Mouse (Mus musculus) ES-Bruce4 (cell line): Measurements from ENCODE around the gene Ube2h. TPM values are rescaled to one million over a fixed set of nuclear protein-coding genes. Genes with fewer than 3 reads are reported as not detected.
"Not testable (repeated sequence)": the region's sequence is repeated elsewhere in the genome, so short reads cannot be mapped to it uniquely, and the experiment has no call there.

Experiments used
- H3K27ac ChIP-seq: 2 replicates; pipeline ENCODE4 v1.5.1; 2012; ENCODE audit warnings: low read length, inconsistent platforms; ENCODE audit not compliant: insufficient read depth
- H3K27me3 ChIP-seq: 2 replicates; pipeline ENCODE4 v1.6.1; 2012; ENCODE audit warnings: mild to moderate bottlenecking, low read length, inconsistent platforms; ENCODE audit not compliant: control insufficient read depth, poor library complexity, insufficient read depth, severe bottlenecking
- H3K36me3 ChIP-seq: 2 replicates; pipeline ENCODE4 v1.6.1; 2012; ENCODE audit warnings: inconsistent platforms, mild to moderate bottlenecking, low read length, moderate library complexity; ENCODE audit not compliant: control insufficient read depth, poor library complexity, insufficient read depth, severe bottlenecking
- H3K4me1 ChIP-seq: one replicate; pipeline ENCODE4 v1.8.1; 2011; ENCODE audit warnings: low read length; ENCODE audit not compliant: control insufficient read depth, insufficient read depth
- H3K4me3 ChIP-seq: 2 replicates; pipeline ENCODE4 v1.5.1; 2011; ENCODE audit warnings: low read depth, mild to moderate bottlenecking, low read length
- H3K9ac ChIP-seq: 2 replicates; pipeline ENCODE4 v1.6.1; 2012; ENCODE audit warnings: low read depth, mild to moderate bottlenecking, inconsistent platforms; ENCODE audit not compliant: poor library complexity, severe bottlenecking
- H3K9me3 ChIP-seq: replicated peaks from 2 replicates; pipeline ENCODE4 v1.6.1; 2012; ENCODE audit warnings: mild to moderate bottlenecking, low read length, inconsistent platforms; ENCODE audit not compliant: control insufficient read depth, poor library complexity, insufficient read depth, severe bottlenecking
- CTCF ChIP-seq: IDR thresholded peaks from one replicate; pipeline ENCODE4 v1.8.1; 2011; ENCODE audit warnings: low read depth, low read length
- EP300 ChIP-seq: IDR thresholded peaks from 2 replicates; pipeline ENCODE4 v1.6.1; 2011; ENCODE audit warnings: low read depth, low read length; ENCODE audit not compliant: insufficient read depth
- POLR2A ChIP-seq: IDR thresholded peaks from one replicate; pipeline ENCODE4 v1.8.1; 2011; ENCODE audit warnings: low read length; ENCODE audit not compliant: insufficient read depth
- polyA plus RNA-seq: library from polyadenylated mRNA; stranded (reverse); fragments of >200 nt; gene quantifications from 2 replicates; pipeline ENCODE4 v1.2.4, GENCODE M21; 2011; ENCODE audit warnings: low read depth; ENCODE audit not compliant: missing spikeins, insufficient read depth, insufficient read length

Gene Ube2h
- polyA plus RNA-seq, 1 experiment: 64.6 TPM

- no peak overlapping the region for H3K4me3 ChIP-seq
- TF ChIP-seq CTCF (no peak), POLR2A (no peak), EP300 (no peak)
- H3K9me3 ChIP-seq: no peaks in the 10 kb centered on the region
- no peak overlapping the region for H3K9ac ChIP-seq
- no peaks in the 10 kb centered on the region for H3K4me1 ChIP-seq
- H3K27me3 ChIP-seq: no peaks in the 10 kb centered on the region
- H3K27ac ChIP-seq: no peak overlapping the region
- H3K36me3 ChIP-seq: no peaks in the 10 kb centered on the region
Observed at GRCm38 (mm10) chr6:30212468-30212867, 91.9 kb downstream of the Ube2h start.

GRCm38 (mm10) chr6:30211641-30212455 lies 92.5 kb downstream of the Ube2h start:
- Histone ChIP-seq H3K4me1 (no peaks in the 10 kb centered on the region), H3K4me3 (no peak overlapping the region), H3K9ac (no peak overlapping the region), H3K27ac (no peak overlapping the region), H3K9me3 (no peaks in the 10 kb centered on the region), H3K27me3 (no peaks in the 10 kb centered on the region), H3K36me3 (no peaks in the 10 kb centered on the region)
- TF ChIP-seq CTCF (no peak), EP300 (no peak), POLR2A (no peak)

GRCm38 (mm10) chr6:30210788-30211187 lies 93.6 kb downstream of the Ube2h start:
- H3K4me1 ChIP-seq: no peaks in the 10 kb centered on the region
- H3K27me3 ChIP-seq: no peaks in the 10 kb centered on the region
- H3K27ac ChIP-seq: no peak overlapping the region
- no peak overlapping the region for H3K9ac ChIP-seq
- no peaks in the 10 kb centered on the region for H3K9me3 ChIP-seq
- TF ChIP-seq EP300: no peak
- TF ChIP-seq CTCF: peak; percentile 98
- no peaks in the 10 kb centered on the region for H3K36me3 ChIP-seq
- no peak overlapping the region for H3K4me3 ChIP-seq

DNA sequence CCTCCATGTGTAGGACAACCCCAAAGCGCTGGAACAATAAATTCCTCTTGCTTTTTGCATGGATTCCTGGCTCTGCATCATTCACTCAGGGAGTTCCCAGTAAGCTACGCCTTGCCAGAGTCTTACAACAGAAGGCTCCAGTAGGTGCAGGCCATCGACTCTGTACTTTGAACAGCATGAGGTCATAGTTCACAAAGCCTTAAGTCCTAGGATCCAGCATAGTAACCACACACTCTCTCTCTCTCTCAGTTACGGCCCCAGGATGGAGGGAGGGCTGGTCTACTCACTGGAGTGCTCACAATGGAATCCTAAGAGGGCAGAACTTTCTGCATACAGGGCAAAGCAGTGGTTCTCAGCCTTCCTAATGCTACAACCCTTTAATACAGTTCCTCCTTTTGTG lies 95.5 kb downstream of the Ube2h start:
- no peaks in the 10 kb centered on the region for H3K9me3 ChIP-seq
- TF ChIP-seq CTCF (no peak), POLR2A (no peak), EP300 (no peak)
- no peaks in the 10 kb centered on the region for H3K27me3 ChIP-seq
- H3K27ac ChIP-seq: no peak overlapping the region
- no peaks in the 10 kb centered on the region for H3K4me1 ChIP-seq
- H3K4me3 ChIP-seq: no peak overlapping the region
- no peak overlapping the region for H3K9ac ChIP-seq
- no peaks in the 10 kb centered on the region for H3K36me3 ChIP-seq

- TF ChIP-seq POLR2A (no peak), EP300 (0 out of 2 replicates have a peak, but pooled peaks have one; percentile 20), CTCF (peak; percentile 87)
- no peaks in the 10 kb centered on the region for H3K4me1 ChIP-seq
- no peak overlapping the region for H3K27ac ChIP-seq
- H3K27me3 ChIP-seq: no peaks in the 10 kb centered on the region
- 0 out of 2 replicates have a peak overlapping the region, but pooled peaks have one; percentile 25 for H3K9ac ChIP-seq
- peak overlapping the region; percentile 48 for H3K4me3 ChIP-seq
- H3K9me3 ChIP-seq: no peaks in the 10 kb centered on the region
- no peaks in the 10 kb centered on the region for H3K36me3 ChIP-seq
Observed at GRCm38 (mm10) chr6:30205587-30206202, 98.6 kb downstream of the Ube2h start.

GRCm38 (mm10) chr6:30205180-30205538 lies 99.2 kb downstream of the Ube2h start:
- H3K4me1 ChIP-seq, H3K27ac ChIP-seq, H3K36me3 ChIP-seq, H3K9me3 ChIP-seq, H3K27me3 ChIP-seq: not testable (repeated sequence)
- Histone ChIP-seq H3K4me3 (peak overlapping the region; percentile 31; the same call in 1 of the 2 replicates), H3K9ac (peak overlapping the region; percentile 56)
